Mouse (Mus musculus): Measurements from ENCODE around the gene Cap2.
A peak's percentile ranks its signal among the peaks of the same experiment; 100 is the strongest.

Gene Cap2

DNA sequence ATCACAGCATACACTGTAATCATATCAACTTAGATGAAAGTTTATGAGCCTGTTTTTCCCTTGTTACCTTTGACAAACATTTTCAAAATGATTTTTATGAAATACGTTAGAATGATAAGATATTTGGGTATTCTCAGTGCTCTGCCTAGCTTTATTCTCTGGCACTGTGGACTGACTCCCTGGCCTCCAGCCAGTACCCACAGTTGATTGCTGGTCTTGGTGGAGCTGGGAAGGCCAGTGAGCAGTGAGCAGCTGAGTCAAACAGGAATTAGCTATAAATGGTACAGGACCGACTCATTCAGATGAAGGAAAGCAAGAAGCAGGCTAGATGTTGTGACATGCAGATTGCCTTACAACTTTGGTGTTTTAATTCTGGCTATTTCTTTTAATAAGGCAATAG is 173.0 kb downstream of the Cap2 start:
- no peak for ATAC-seq (ENCODE audit: insufficient number of reproducible peaks, low FRiP score, low TSS enrichment)

DNA sequence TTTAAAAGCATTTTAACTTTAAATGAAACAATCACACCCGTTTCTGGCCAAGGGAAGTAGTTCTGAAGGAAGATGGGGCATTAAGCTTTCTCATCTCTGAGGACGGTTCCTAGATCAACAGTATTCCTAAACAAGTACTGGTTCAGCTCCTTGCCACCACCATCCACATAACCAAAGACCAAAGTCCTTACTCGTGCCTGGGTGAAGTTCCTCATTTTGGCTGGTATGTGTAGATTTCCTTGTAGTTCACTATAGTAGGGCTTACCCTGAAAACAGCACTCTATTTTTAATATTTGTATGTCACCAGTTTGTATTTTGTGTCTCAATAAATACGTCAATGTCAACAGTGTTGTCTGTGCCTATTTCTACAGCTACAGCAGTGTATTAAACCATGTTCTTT is 176.1 kb downstream of the Cap2 start:
- no peak for ATAC-seq (ENCODE audit: insufficient number of reproducible peaks, low FRiP score, low TSS enrichment)

DNA sequence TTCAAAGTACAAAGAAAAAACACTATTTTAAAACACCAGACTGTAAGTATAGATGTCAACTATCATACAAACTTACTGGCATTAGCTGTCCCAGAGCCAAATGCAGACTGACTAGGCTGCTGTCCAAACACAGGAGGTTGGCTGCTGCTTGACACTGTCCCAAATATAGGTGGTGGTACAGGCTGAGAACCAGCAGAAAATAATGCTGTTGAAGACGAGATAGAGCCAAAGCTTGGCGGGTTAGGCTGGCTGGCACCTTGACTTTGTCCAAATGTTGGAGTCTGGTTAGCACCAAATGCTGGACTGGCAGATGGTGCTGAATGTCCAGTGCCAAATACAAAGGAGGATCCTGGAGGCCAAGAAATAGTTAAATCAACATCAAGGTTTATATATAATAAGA is 181.3 kb downstream of the Cap2 start:
- peak; percentile 68; the same call in 1 of the 2 replicates for ATAC-seq (ENCODE audit: insufficient number of reproducible peaks, low FRiP score, low TSS enrichment)

DNA sequence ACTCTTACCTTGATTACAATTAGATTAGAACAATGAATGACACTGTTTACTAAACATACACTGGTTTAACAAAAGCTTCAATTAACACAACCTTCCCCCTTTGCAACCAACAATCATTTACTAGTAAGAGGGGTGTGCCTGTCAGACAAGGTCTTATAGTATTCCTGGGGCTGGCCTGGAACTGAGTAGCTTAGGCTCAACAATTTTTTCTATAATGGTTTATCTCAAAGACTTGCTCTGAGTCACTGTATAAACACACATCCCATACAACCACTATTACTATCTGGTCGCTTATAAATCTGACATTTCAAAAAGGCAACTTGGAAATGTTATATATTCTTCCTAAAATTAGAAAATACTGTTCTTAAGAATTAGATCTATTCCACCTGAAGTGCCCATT is 181.7 kb downstream of the Cap2 start:
- ATAC-seq (ENCODE audit: insufficient number of reproducible peaks, low FRiP score, low TSS enrichment) = no peak

DNA sequence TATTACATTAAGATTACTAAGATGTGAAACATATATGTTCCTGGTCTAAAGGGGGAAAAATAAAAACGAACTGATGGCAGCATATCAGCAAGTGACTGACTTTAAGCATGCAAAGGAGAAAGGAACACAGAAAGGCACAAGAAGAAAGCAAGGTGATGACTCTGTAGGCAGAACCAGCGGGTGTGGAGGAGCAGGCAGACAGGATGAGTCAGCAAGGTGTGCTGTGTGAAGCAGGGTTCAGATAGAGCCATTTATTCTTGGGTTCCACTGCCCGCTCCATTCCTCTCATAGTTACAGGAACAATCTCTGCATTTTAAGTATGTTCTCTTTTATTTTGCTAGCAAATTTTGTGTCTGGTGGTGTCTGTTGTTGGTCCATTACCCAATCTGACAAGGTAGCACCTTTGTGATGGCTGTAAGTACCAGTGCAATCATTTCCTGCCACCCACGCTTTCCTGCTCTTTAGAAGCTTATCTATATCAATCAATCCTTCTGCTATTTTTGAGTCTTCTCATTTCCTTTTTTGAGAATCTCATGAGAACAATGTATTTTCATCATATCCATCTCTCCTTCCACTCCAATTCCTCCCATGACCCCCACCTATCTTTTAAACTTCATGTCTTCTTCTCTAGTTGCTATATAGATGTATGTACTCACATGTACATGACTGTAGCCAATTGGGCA is 189.1 kb downstream of the Cap2 start:
- no peak for ATAC-seq (ENCODE audit: insufficient number of reproducible peaks, low FRiP score, low TSS enrichment)

DNA sequence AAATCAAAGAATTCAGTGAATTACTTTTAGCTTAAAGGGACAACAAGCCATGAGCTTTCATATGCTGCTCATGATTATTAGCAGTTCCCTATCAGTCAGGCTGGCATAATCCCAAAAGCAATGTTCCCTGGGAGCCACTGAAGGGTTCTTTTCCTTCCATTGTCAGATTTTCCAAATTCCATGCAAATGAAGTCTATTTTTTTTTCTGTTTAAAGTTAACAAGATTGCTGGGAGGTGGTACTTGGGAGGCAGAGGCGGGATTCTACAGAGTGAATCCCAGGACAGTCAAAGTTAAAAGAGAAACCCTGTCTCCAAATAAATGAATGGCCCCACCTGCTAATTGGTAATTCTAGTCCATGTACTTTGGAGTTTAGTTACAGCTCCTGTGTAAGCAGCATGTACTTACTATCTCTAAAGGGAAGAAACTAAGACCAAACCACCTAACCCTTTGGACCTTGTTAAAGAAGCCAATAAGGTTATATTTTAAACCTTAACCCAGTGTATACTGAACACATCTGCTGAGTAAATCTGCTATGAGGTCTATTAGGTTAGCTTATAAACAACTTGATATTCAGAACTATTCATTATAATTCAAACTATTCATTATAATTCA is 193.8 kb downstream of the Cap2 start:
- ATAC-seq (ENCODE audit: insufficient number of reproducible peaks, low FRiP score, low TSS enrichment) = no peak

DNA sequence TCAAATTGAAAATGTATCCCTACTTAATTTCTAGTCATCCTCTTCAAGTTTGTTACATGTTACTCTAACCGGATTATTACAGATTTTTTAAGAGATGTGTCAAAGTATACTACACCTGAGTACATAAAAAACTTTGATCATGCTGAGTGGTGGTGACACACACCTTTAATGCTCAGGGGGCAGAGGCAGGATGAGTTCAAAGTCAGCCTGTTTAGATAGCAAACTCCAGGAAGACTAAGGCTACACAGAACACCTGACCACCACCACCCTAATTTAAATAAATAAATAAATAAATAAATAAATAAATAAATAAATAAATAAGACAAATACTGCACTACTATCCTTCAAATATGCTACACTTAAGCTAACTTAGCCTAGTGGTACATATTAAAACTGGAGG is 194.3 kb downstream of the Cap2 start:
- no peak for ATAC-seq (ENCODE audit: insufficient number of reproducible peaks, low FRiP score, low TSS enrichment)

DNA sequence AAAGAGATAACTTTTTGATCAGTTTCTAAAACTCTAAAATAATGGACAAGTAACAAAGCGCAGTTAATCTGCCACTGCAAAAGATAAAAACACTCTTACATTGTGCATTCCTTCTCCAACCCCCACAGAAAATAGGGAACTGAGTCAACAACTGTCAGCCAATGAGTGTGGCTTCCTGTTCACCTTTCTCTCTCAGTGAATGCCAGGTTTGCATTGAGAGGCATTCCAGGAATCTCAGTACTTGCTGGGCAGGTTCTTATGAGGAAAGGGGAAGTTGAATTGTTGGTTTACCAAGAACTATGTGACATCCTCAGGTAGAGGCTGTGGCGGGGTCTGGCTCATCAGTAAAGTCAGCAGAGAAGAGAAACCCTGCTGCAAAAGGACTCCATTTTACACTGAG is 195.1 kb downstream of the Cap2 start:
- no peak for ATAC-seq (ENCODE audit: insufficient number of reproducible peaks, low FRiP score, low TSS enrichment)

DNA sequence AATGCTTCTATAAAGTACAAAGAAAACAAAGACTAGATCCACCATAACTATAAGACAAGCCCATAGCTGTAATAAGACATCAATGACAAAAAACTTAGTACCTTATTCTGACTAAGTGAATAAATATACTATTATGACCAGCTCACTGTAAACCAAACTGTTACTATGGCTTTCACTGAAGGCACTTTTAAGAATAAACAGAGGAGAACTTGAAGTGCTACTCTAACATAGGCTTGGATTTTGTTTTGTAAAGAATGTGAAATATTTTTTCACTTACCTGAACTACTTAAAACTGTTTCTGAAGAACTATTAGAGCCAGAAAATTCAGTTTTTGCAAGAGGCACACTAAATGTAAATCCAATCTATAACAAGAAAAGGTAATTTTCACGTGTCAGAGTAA is 197.7 kb downstream of the Cap2 start:
- no peak for ATAC-seq (ENCODE audit: insufficient number of reproducible peaks, low FRiP score, low TSS enrichment)

Measured in cerebellum, adult (tissue).